Mouse (Mus musculus) C2C12 (cell line): ENCODE data around the gene Tmem117.

Experiments used
- CEBPB ChIP-seq: IDR thresholded peaks from one replicate; pipeline ENCODE4 v1.6.1; 2011; ENCODE audit warnings: low read depth, mild to moderate bottlenecking, control low read depth, moderate library complexity
- CTCF ChIP-seq: IDR thresholded peaks from one replicate; pipeline ENCODE4 v1.5.1; 2011; ENCODE audit not compliant: control insufficient read depth, insufficient read depth, insufficient read length
- FOSL1 ChIP-seq: IDR thresholded peaks from one replicate; pipeline ENCODE4 v1.8.0; 2011; ENCODE audit warnings: mild to moderate bottlenecking, low read length; ENCODE audit not compliant: poor library complexity, insufficient read depth, severe bottlenecking

DNA sequence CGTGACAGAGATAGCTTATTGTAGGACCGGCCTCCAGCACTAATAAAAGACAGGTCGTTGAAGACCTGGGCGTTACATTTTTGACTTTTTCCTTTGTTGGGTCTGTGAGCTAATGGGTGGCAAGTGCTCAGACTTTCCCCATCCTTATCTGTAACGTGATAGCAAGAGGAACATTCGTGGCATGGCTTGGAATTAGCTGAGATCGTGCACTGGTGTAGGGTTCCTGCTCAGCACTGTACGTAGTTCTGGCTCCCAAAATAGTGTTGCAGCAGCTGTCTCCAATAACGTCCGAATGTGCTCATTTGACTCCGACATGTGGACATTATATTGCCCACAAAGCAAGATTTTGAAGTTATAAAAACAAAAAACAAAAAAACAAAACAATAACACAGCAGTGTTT lies 5.5 kb downstream of the Tmem117 start:
- no peak for TF ChIP-seq CTCF
- no peak for TF ChIP-seq FOSL1
- no peak for TF ChIP-seq CEBPB
